Mouse (Mus musculus) liver, embryonic 15.5 days (tissue): ENCODE data around the gene Wasf2. TPM values are rescaled to one million over a fixed set of nuclear protein-coding genes. Genes with fewer than 3 reads are reported as not detected.
A peak's percentile ranks its signal among the peaks of the same experiment; 100 is the strongest.

ENCODE experiments used
- ATAC-seq: fragments of 200-750 bp; cut with Nextera tagmentation; 2 replicates; pipeline ENCODE4 v1.8.0; 2017; ENCODE audit warnings: moderate number of reproducible peaks, mild to moderate bottlenecking, moderate library complexity; ENCODE audit not compliant: insufficient read depth
- H3K27ac ChIP-seq: fragments of 300-500 bp; sonication (generic); replicated peaks from 2 replicates; pipeline ENCODE4 v1.5.1; 2015; ENCODE audit warnings: mild to moderate bottlenecking, inconsistent platforms
- H3K27me3 ChIP-seq: fragments of 300-500 bp; sonication (generic); 2 replicates; pipeline ENCODE4 v1.6.1; 2015; ENCODE audit warnings: mild to moderate bottlenecking, inconsistent platforms
- H3K36me3 ChIP-seq: fragments of 300-500 bp; sonication (generic); replicated peaks from 2 replicates; pipeline ENCODE4 v1.6.1; 2015; ENCODE audit warnings: moderate library complexity, mild to moderate bottlenecking, inconsistent platforms
- H3K4me1 ChIP-seq: fragments of 300-500 bp; sonication (generic); replicated peaks from 2 replicates; pipeline ENCODE4 v1.6.1; 2015; ENCODE audit warnings: inconsistent platforms
- H3K4me2 ChIP-seq: fragments of 300-500 bp; sonication (generic); 2 replicates; pipeline ENCODE4 v1.6.1; 2015; ENCODE audit warnings: moderate library complexity, mild to moderate bottlenecking, inconsistent platforms
- H3K4me3 ChIP-seq: fragments of 300-500 bp; sonication (generic); replicated peaks from 2 replicates; pipeline ENCODE4 v1.5.1; 2015; ENCODE audit warnings: mild to moderate bottlenecking, inconsistent platforms
- H3K9ac ChIP-seq: fragments of 300-500 bp; sonication (generic); 2 replicates; pipeline ENCODE4 v1.6.1; 2015; ENCODE audit warnings: moderate library complexity, mild to moderate bottlenecking, inconsistent platforms
- H3K9me3 ChIP-seq: fragments of 300-500 bp; sonication (generic); replicated peaks from 2 replicates; pipeline ENCODE4 v1.6.1; 2016; ENCODE audit warnings: inconsistent platforms
- WGBS: fragments of 180-500 bp; shearing (Covaris S2); methylation state at CpG from one replicate; pipeline ENCODE4 v1.1.7; 2015; ENCODE audit warnings: mixed read lengths; ENCODE audit not compliant: insufficient replicate concordance; 5-methylcytosine and 5-hydroxymethylcytosine counted together
- polyA plus RNA-seq: library from polyadenylated mRNA; unstranded; fragments of >200 nt; fragmentation: Nextera tagmentation; extraction: Ambion mirVana; gene quantifications from 2 replicates; pipeline ENCODE4 v1.2.1, GENCODE M21; 2015

The Wasf2 gene
- polyA plus RNA-seq, 1 experiment from 2014 or later, result 52.0 TPM

DNA sequence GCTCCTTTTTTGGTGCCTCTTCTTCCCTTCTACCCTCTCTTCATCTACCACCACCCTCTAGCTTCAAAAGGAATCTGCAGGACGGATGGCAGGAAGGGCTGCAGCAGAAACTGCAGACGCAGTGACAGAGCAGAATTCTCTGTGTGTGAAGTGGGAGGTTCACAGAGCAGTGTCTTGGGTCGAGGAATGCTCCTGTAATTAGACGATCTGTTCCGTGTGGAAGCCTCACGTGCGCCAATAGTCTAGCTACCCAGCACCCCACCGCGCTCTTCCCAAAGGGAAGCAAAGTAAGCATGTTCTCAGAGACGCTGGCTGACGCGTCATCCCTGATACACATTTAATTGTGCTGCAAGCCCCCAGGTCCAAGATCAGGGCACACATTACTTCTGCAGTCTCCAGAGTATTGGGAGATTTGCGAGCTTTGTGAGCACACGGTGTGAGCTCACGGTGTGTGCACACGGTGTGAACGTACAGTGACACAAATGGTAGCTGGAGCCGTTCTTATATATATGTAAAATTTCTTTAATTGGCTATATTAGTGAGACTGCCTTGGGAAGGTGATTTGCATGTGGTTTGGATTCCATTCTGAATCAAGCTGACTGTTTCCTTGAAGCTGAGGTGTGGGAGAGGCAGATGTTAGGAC is 46.6 kb downstream of the Wasf2 start:
- H3K4me1 ChIP-seq, result peaks cover 64% of the 10 kb centered on the region
- no peak overlapping the region for H3K9ac ChIP-seq
- peaks cover 42% of the 10 kb centered on the region for H3K36me3 ChIP-seq
- no peaks in the 10 kb centered on the region for H3K9me3 ChIP-seq
- H3K4me3 ChIP-seq, result no peak overlapping the region
- H3K27me3 ChIP-seq, result no peaks in the 10 kb centered on the region
- H3K27ac ChIP-seq, result peak overlapping the region; percentile 72
- no peak for ATAC-seq
- no peak overlapping the region for H3K4me2 ChIP-seq
- 89% methylated on average over 18 of the region's 18 CpGs for WGBS

DNA sequence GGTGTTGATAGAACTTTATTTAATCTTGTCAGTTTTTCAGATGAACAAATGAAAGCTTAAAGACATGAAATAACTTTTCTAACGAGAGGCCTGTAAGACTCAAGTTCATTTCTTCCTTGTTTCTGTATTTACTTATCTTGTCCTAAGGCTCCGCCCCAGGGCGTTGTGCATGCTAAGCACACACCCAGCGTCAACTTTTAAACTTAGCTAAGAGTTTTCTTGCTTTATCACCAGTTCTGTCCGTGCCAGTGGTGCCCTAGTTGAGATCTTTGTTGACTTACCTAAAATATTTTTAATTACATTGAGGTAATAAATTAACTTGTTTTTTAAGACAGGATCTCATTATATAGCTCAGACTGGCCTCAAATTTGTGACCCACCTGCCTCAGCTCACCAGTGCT is 48.0 kb downstream of the Wasf2 start:
- no peak overlapping the region for H3K9ac ChIP-seq
- H3K27me3 ChIP-seq, result no peaks in the 10 kb centered on the region
- no peaks in the 10 kb centered on the region for H3K9me3 ChIP-seq
- H3K27ac ChIP-seq, result peak overlapping the region; percentile 72
- H3K4me1 ChIP-seq, result peaks cover 61% of the 10 kb centered on the region
- peaks cover 49% of the 10 kb centered on the region for H3K36me3 ChIP-seq
- peak; percentile 78 for ATAC-seq
- whole genome bisulfite sequencing, result 23% methylated on average over 5 of the region's 5 CpGs
- H3K4me3 ChIP-seq, result no peak overlapping the region
- peak overlapping the region; percentile 42 for H3K4me2 ChIP-seq

DNA sequence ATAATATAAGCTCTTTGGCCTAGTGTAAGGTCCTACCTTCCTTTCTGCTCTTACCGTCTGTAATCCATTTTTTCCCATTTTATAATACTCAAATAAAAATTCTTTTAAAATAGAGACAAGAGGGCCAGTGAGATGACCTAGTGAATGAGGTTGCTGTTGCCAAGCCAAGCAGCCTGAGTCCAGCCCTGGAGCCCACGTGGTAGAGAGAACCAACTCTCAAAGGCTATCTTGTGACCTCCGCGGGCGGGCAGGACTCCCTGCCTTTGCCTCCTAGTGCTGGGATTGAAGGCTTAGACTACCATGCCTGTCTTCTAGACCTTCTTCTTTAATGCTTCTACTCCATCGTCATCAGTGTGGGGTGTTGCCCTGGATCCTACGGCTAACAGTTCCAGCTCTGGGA is 49.0 kb downstream of the Wasf2 start:
- ATAC-seq, result no peak
- H3K36me3 ChIP-seq, result peaks cover 54% of the 10 kb centered on the region

DNA sequence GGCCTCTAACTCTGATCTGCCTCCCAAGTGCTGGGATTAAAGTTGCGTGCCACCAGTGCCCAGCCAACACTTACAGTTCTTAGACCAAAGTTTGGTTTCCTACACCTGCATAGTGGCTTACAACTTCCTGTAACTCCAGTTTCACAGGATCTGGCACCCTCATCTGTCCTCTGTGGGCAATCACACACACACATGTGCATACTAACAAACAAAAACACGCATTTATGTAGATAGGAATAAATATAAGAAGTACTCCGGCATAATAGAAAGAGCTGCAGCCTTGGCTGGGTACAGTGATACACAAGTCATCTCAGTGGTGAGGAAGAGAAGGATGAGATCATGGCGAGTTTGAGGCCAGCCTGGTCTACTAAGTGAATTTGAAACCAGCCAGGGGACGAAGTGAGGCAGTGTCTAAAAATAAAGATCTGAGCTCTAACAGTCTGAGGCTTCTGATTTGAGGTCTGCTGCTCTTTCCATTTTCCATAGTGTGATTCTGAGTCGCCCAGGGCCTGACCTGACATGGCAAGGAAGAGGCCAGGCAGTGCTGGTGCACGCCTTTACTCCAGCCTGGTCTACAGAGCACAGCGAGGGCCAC is 52.2 kb downstream of the Wasf2 start:
- Histone ChIP-seq H3K9me3 (no peaks in the 10 kb centered on the region), H3K27ac (no peak overlapping the region), H3K36me3 (peaks cover 70% of the 10 kb centered on the region), H3K4me2 (no peak overlapping the region), H3K27me3 (no peaks in the 10 kb centered on the region), H3K4me3 (no peak overlapping the region), H3K9ac (no peak overlapping the region), H3K4me1 (peaks cover 44% of the 10 kb centered on the region)
- ATAC-seq, result no peak
- WGBS, result 77% methylated on average over 8 of the region's 8 CpGs

More for the DNA sequence above, 49.0 kb downstream of the Wasf2 start:
- Histone ChIP-seq H3K9ac (no peak overlapping the region), H3K27ac (no peak overlapping the region), H3K27me3 (no peaks in the 10 kb centered on the region), H3K9me3 (no peaks in the 10 kb centered on the region), H3K4me1 (peaks cover 60% of the 10 kb centered on the region), H3K4me3 (no peak overlapping the region), H3K4me2 (no peak overlapping the region)
- WGBS, result 84% methylated on average over 7 of the region's 7 CpGs

DNA sequence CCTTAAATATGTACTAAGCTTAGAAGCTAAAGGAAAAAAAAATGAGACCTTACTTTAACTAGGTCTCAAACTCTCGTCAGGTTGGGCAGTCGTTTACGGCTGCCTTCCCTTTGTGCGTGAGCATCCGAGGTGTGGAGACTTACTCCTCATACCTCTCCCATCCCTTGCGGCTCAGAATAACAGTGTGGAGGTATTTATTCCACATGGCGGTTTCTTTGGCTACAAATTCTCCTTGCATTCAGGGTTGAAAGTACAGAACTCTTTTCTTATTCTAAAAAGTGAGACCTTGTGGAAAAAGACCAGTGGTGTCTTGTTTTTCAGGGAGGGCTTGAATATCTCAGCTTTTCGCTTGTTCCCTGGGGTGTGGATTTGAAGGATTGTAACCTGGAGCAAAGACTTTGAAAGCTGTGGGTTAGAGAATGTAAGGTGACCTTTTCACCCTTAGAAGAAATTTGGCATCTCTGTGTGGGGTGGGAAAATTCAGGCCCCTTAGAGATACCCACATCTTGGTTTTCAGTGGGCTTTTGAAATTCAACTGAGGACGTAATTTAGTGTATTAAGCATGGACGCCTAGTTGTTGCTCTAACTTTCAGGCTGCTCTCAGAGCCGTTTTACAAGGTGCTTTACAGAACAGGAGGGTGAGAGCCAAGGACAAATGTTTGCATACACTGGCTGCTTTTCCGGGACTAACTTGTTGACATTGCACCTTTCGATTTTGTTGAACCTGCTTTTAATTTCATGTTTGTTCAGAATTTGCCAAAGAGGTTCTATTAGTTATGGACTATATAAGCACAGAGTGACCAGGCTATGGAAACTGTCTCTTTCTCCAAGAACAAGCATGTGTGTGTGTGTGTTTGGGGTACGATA is 54.0 kb downstream of the Wasf2 start:
- Histone ChIP-seq H3K27ac (peak overlapping the region; percentile 56), H3K4me3 (no peak overlapping the region), H3K27me3 (no peaks in the 10 kb centered on the region), H3K36me3 (peaks cover 80% of the 10 kb centered on the region), H3K9me3 (no peaks in the 10 kb centered on the region), H3K9ac (no peak overlapping the region), H3K4me1 (peaks cover 27% of the 10 kb centered on the region), H3K4me2 (0 out of 2 replicates have a peak overlapping the region, but pooled peaks have one; percentile 4)
- ATAC-seq, result no peak
- WGBS, result 74% methylated on average over 14 of the region's 14 CpGs

DNA sequence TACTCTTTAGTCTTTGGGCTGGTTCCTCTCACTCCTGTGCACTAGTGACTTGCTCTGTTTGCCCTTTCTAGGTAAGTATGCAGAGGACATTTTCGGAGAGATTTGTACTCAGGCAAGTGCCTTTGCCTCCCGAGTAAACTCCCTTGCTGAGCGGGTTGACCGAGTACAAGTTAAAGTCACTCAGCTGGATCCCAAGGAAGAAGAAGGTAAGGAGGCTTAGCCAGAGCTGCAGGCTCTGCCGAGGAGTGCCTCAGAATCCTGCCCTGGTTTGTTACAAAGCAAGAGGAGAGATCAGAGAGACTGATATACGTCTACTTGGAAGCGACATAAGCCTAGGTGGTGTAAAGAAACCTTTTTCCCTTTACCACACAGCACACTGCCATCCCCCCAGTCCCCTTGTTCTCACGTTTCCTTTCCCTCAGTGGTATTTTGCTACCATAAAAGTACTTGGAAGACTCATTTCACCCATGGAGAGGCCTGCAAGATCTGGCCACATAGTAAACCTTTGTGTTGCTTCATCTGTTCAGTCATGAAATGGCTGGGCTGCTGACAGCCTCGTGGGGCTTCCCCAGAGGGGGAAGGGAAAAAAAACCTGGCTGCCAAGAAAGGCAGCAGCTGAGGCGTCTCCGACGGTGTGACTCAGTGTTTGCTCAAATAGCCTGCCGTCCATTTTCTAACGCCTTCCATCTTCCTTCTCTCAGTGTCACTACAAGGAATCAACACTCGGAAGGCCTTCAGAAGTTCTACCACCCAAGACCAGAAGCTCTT is 54.8 kb downstream of the Wasf2 start:
- ATAC-seq, result no peak; the same call in 1 of the 2 replicates
- Histone ChIP-seq H3K27me3 (no peaks in the 10 kb centered on the region), H3K27ac (peak overlapping the region; percentile 56), H3K4me3 (no peak overlapping the region), H3K4me1 (peaks cover 25% of the 10 kb centered on the region), H3K4me2 (0 out of 2 replicates have a peak overlapping the region, but pooled peaks have one; percentile 4), H3K36me3 (peaks cover 82% of the 10 kb centered on the region), H3K9me3 (no peaks in the 10 kb centered on the region), H3K9ac (no peak overlapping the region)
- WGBS, result 67% methylated on average over 15 of the region's 15 CpGs

DNA sequence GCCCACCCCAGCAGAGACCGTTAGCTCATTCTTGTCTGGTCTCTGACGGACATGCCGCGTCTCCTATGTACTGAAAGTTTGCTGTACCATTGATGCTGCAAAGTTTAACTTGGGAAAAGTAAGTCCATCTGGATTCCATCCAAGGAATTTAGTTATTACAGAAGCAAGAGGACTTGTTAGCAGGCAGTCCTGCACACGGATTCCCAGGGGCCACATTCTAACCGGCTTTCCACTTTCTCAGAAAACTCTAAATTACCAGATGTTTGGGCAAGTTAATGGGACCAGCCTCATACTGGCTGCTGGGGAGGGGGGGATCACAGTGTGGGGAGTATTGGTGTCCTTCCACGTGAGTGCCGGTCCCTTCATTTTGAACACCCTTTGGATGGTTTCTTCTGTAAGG is 55.6 kb downstream of the Wasf2 start:
- Histone ChIP-seq H3K4me3 (no peak overlapping the region), H3K9ac (no peak overlapping the region), H3K36me3 (peaks cover 84% of the 10 kb centered on the region), H3K9me3 (no peaks in the 10 kb centered on the region), H3K4me2 (no peak overlapping the region), H3K27ac (no peak overlapping the region), H3K27me3 (no peaks in the 10 kb centered on the region), H3K4me1 (peaks cover 25% of the 10 kb centered on the region)
- no peak for ATAC-seq
- WGBS, result 87% methylated on average over 8 of the region's 8 CpGs

DNA sequence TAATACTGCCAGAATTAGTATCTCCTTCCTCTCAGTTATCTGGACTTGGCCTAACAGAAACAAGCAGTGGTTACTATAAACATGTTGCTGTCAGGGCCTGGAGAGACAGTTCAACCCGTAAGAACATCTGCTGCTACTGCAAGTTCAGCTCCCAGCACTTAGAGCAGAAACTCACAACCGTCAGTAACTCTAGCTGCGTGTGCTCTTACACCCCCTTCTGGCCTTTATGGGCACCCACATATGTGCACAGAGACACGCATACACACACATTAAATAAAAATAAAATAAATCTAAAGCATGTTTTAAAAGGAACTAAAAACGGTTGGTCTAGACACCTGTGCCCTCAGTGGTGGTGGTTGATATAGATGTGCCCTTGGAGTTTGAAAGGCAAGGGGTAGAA is 56.6 kb downstream of the Wasf2 start:
- no peak overlapping the region for H3K4me3 ChIP-seq
- no peak overlapping the region for H3K27ac ChIP-seq
- H3K27me3 ChIP-seq, result no peaks in the 10 kb centered on the region
- no peaks in the 10 kb centered on the region for H3K9me3 ChIP-seq
- ATAC-seq, result no peak
- peaks cover 85% of the 10 kb centered on the region for H3K36me3 ChIP-seq
- H3K4me1 ChIP-seq, result peaks cover 25% of the 10 kb centered on the region
- 82% methylated on average over 5 of the region's 5 CpGs for WGBS
- H3K9ac ChIP-seq, result no peak overlapping the region
- H3K4me2 ChIP-seq, result no peak overlapping the region

DNA sequence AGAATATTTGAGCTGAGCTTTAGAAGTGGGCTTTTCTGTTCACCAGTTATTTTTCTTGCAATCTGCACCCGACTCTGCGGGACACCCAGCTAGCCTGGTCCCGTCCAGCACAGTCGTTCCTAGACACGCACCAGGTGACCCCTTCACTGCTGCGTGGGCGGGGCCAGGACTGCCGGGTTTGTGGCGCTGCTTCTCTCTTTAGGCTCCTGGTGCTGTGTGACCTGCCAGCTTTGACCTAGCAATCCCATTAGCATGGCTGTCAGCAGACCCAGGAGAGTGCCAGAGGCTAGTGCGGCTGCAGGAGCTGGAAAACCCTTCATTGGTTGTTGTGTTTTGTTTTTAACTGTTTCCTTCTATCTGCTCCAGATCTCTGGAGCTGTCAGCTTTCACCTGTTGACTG is 59.1 kb downstream of the Wasf2 start:
- Histone ChIP-seq H3K4me3 (no peak overlapping the region), H3K4me1 (peaks cover 11% of the 10 kb centered on the region), H3K9me3 (no peaks in the 10 kb centered on the region), H3K9ac (no peak overlapping the region), H3K4me2 (no peak overlapping the region), H3K36me3 (peaks cover 97% of the 10 kb centered on the region), H3K27ac (no peak overlapping the region), H3K27me3 (no peaks in the 10 kb centered on the region)
- 81% methylated on average over 10 of the region's 10 CpGs for WGBS
- ATAC-seq, result no peak

DNA sequence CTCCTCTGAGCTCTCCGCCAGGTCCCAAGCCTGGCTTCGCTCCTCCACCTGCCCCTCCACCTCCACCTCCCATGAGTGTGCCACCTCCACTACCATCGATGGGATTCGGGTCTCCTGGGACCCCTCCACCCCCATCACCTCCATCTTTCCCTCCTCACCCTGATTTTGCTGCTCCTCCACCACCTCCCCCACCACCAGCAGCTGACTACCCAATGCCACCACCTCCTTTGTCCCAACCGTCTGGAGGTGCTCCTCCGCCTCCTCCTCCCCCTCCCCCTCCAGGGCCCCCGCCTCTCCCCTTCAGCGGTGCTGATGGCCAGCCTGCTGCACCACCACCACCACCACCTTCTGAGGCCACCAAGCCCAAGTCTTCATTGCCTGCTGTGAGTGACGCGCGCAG is 64.2 kb downstream of the Wasf2 start:
- H3K4me1 ChIP-seq, result peaks cover 24% of the 10 kb centered on the region

More for the DNA sequence above, 64.2 kb downstream of the Wasf2 start:
- 85% methylated on average over 11 of the region's 11 CpGs for WGBS
- Histone ChIP-seq H3K4me3 (no peak overlapping the region), H3K9me3 (no peaks in the 10 kb centered on the region), H3K4me2 (no peak overlapping the region), H3K9ac (no peak overlapping the region), H3K27ac (no peak overlapping the region), H3K27me3 (no peaks in the 10 kb centered on the region), H3K36me3 (peaks cover 79% of the 10 kb centered on the region)
- ATAC-seq, result no peak
